Mouse (Mus musculus): ENCODE measurements around the gene Ndufa8. TPM values are rescaled to one million over a fixed set of nuclear protein-coding genes. Genes with fewer than 3 reads are reported as not detected.

Ndufa8 gene
- polyA plus RNA-seq, 1 experiment = 83.9 TPM

GRCm38 (mm10) chr2:36049567-36049954 lies 355 bp upstream of the Ndufa8 start:
- peaks cover 10% of the 10 kb centered on the region for H3K4me1 ChIP-seq (replicated peaks; ENCODE audit: control insufficient read depth, insufficient read depth, low read length)
- 46% methylated on average over 10 of the region's 10 CpGs for whole genome bisulfite sequencing
- DNase-seq = no peak
- H3K27ac ChIP-seq (ENCODE audit: control insufficient read depth, insufficient read depth, low read length) = no peak overlapping the region
- TF ChIP-seq POLR2A (IDR thresholded peaks at IDR 0.05; ENCODE audit: control insufficient read depth, extremely low read depth, insufficient read depth, low read length, poor library complexity) (no peak), CTCF (IDR thresholded peaks at IDR 0.05; ENCODE audit: borderline replicate concordance, control insufficient read depth, extremely low read depth, insufficient read depth, low read length, poor library complexity) (no peak)
- no peaks in the 10 kb centered on the region for H3K36me3 ChIP-seq (ENCODE audit: control insufficient read depth, insufficient read depth, low read length)
- no peak overlapping the region for H3K4me3 ChIP-seq (ENCODE audit: control insufficient read depth, insufficient read depth, low read length)
- no peaks in the 10 kb centered on the region for H3K27me3 ChIP-seq (ENCODE audit: control insufficient read depth, insufficient read depth, low read length)

DNA sequence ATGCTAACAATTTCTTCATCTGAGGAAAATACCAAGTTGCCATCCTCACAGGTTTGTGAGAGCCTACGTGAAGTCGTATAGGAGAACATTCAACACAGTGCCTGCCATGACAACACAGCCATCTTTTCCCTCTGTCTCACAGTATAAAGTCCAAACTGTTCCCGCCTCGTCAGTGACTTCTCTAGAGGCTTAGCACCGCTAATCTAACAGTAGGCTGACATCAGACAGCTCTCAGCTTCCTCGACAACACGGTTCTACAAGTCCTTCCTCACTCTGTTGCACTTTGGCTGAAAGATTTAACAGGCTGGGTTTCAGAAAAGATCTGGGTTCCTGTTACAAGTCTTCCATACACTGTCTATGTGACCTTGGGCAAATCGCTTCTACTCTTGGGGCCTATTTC lies 1.0 kb downstream of the Ndufa8 start:
- no peak overlapping the region for H3K4me3 ChIP-seq (ENCODE audit: control insufficient read depth, insufficient read depth, low read length)
- no peak for TF ChIP-seq POLR2A (IDR thresholded peaks at IDR 0.05; ENCODE audit: control insufficient read depth, extremely low read depth, insufficient read depth, low read length, poor library complexity)
- TF ChIP-seq CTCF (IDR thresholded peaks at IDR 0.05; ENCODE audit: borderline replicate concordance, control insufficient read depth, extremely low read depth, insufficient read depth, low read length, poor library complexity) = no peak
- no peak overlapping the region for H3K27ac ChIP-seq (ENCODE audit: control insufficient read depth, insufficient read depth, low read length)
- 60% methylated on average over 8 of the region's 8 CpGs for WGBS
- DNase-seq = no peak
- H3K27me3 ChIP-seq (ENCODE audit: control insufficient read depth, insufficient read depth, low read length) = no peaks in the 10 kb centered on the region
- H3K36me3 ChIP-seq (ENCODE audit: control insufficient read depth, insufficient read depth, low read length) = 0 out of 2 replicates have a peak, but pooled peaks cover 4% of the 10 kb centered on the region
- H3K4me1 ChIP-seq (replicated peaks; ENCODE audit: control insufficient read depth, insufficient read depth, low read length) = peaks cover 10% of the 10 kb centered on the region

- H3K27ac ChIP-seq (ENCODE audit: control insufficient read depth, insufficient read depth, low read length) = no peak overlapping the region
- TF ChIP-seq CTCF (IDR thresholded peaks at IDR 0.05; ENCODE audit: borderline replicate concordance, control insufficient read depth, extremely low read depth, insufficient read depth, low read length, poor library complexity) (no peak), POLR2A (IDR thresholded peaks at IDR 0.05; ENCODE audit: control insufficient read depth, extremely low read depth, insufficient read depth, low read length, poor library complexity) (no peak)
- H3K4me1 ChIP-seq (replicated peaks; ENCODE audit: control insufficient read depth, insufficient read depth, low read length) = no peaks in the 10 kb centered on the region
- peaks cover 35% of the 10 kb centered on the region for H3K36me3 ChIP-seq (ENCODE audit: control insufficient read depth, insufficient read depth, low read length)
- no peak overlapping the region for H3K4me3 ChIP-seq (ENCODE audit: control insufficient read depth, insufficient read depth, low read length)
- DNase-seq = no peak
- H3K27me3 ChIP-seq (ENCODE audit: control insufficient read depth, insufficient read depth, low read length) = no peaks in the 10 kb centered on the region
- 57% methylated on average over 1 of the region's 1 CpGs for WGBS
Observed at GRCm38 (mm10) chr2:36040872-36041271, 8.3 kb downstream of the Ndufa8 start.

DNA sequence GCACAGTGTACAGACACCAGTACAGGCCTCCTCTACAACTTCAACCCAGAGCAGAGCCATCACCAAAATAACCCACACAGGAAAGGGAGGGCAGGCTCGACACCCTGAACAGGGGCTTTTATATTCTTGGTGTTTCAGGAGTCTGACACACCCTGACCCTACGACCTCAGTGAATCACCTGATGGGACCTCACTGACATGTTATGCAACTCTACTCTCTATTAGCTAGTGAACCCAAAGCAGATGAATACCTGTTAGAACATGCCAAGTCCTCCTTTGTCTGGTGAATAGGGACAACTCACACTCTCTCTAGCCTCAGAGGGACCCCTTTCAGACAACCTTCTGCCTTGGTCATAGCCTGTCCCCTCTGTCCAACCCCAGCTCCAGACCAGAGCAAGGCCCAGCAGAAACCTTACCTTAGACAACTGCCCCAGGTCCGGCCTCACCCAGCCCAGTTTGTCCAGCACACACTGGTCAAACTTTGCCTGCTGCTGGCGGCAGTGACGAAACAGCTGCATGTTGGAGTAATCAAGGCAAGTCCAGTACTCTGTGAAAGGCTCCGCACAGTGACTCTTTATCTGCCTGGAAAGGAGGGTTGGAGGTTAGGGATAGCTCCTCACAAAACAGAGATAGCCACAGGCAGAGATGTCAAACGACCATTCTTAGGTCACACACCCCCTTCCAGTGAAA lies 9.8 kb downstream of the Ndufa8 start:
- WGBS = 93% methylated on average over 7 of the region's 7 CpGs
- Histone ChIP-seq H3K4me1 (replicated peaks; ENCODE audit: control insufficient read depth, insufficient read depth, low read length) (no peaks in the 10 kb centered on the region), H3K36me3 (ENCODE audit: control insufficient read depth, insufficient read depth, low read length) (peaks cover 37% of the 10 kb centered on the region), H3K27ac (ENCODE audit: control insufficient read depth, insufficient read depth, low read length) (no peak overlapping the region), H3K27me3 (ENCODE audit: control insufficient read depth, insufficient read depth, low read length) (no peaks in the 10 kb centered on the region), H3K4me3 (ENCODE audit: control insufficient read depth, insufficient read depth, low read length) (no peak overlapping the region)
- DNase-seq = no peak
- TF ChIP-seq CTCF (IDR thresholded peaks at IDR 0.05; ENCODE audit: borderline replicate concordance, control insufficient read depth, extremely low read depth, insufficient read depth, low read length, poor library complexity) (no peak), POLR2A (IDR thresholded peaks at IDR 0.05; ENCODE audit: control insufficient read depth, extremely low read depth, insufficient read depth, low read length, poor library complexity) (no peak)

DNA sequence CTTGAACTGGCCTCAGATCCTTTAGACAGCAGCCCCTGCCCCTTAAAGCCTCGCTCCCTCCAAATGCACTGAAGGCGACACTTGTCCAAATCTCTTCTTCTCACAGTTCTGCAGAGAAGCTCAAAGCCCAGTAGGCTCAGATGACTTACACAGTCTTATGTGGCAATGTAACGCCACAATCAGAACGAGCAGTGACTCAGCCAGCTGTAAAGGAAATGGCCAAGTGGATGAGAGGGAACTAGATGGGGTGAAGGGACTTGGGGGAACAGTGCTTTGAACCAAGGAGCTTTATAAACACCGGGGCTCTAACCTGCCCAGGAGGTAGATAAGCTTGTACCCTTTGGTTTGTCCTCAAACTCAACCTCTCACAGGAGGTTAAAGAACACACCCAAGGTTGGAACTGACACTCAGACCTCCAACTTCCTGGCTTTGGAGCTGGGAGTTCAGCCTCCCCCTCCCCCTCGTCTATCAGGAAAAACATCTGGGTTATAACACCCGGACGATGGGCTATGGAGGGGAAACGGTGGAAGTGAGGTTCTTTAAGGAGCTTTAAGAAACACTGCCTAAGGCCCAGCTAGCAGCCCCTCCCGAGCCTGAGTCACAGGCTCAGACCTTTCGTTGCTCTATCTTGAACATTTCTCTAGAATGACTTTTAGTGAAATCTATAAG lies 13.7 kb downstream of the Ndufa8 start:
- Histone ChIP-seq H3K36me3 (ENCODE audit: control insufficient read depth, insufficient read depth, low read length) (peaks cover 32% of the 10 kb centered on the region), H3K27ac (ENCODE audit: control insufficient read depth, insufficient read depth, low read length) (no peak overlapping the region), H3K4me1 (replicated peaks; ENCODE audit: control insufficient read depth, insufficient read depth, low read length) (no peaks in the 10 kb centered on the region), H3K27me3 (ENCODE audit: control insufficient read depth, insufficient read depth, low read length) (no peaks in the 10 kb centered on the region), H3K4me3 (ENCODE audit: control insufficient read depth, insufficient read depth, low read length) (no peak overlapping the region)
- DNase-seq = no peak
- no peak for TF ChIP-seq CTCF (IDR thresholded peaks at IDR 0.05; ENCODE audit: borderline replicate concordance, control insufficient read depth, extremely low read depth, insufficient read depth, low read length, poor library complexity)
- TF ChIP-seq POLR2A (IDR thresholded peaks at IDR 0.05; ENCODE audit: control insufficient read depth, extremely low read depth, insufficient read depth, low read length, poor library complexity) = no peak
- 62% methylated on average over 11 of the region's 11 CpGs for WGBS

DNA sequence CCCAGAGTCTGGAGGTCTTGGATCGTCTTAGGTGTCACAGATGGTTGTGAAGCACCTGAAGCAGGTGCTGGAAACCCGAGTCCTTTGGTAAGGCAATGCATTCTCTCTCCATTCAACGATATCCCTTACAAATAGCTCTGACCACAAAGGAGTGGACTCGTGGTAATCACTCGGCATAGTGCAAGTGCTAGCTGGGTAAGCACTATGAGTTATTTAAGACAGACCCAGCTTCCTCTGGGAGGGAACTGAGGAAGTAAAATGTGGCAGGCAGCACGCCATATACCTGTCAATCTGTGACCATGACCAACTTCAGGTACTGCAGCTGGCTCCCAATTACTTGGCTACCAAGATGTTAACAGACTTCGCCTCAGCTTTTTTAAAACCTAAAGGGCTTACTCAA lies 14.3 kb downstream of the Ndufa8 start:
- TF ChIP-seq POLR2A (IDR thresholded peaks at IDR 0.05; ENCODE audit: control insufficient read depth, extremely low read depth, insufficient read depth, low read length, poor library complexity) = no peak
- TF ChIP-seq CTCF (IDR thresholded peaks at IDR 0.05; ENCODE audit: borderline replicate concordance, control insufficient read depth, extremely low read depth, insufficient read depth, low read length, poor library complexity) = no peak
- no peaks in the 10 kb centered on the region for H3K27me3 ChIP-seq (ENCODE audit: control insufficient read depth, insufficient read depth, low read length)
- WGBS = 58% methylated on average over 7 of the region's 7 CpGs
- no peaks in the 10 kb centered on the region for H3K4me1 ChIP-seq (replicated peaks; ENCODE audit: control insufficient read depth, insufficient read depth, low read length)
- no peak overlapping the region for H3K27ac ChIP-seq (ENCODE audit: control insufficient read depth, insufficient read depth, low read length)
- no peak for DNase-seq
- peaks cover 32% of the 10 kb centered on the region for H3K36me3 ChIP-seq (ENCODE audit: control insufficient read depth, insufficient read depth, low read length)
- H3K4me3 ChIP-seq (ENCODE audit: control insufficient read depth, insufficient read depth, low read length) = no peak overlapping the region

All from thymus, adult 2 months (tissue).